Mouse (Mus musculus): ENCODE measurements around the gene Il5. TPM values are rescaled to one million over a fixed set of nuclear protein-coding genes. Genes with fewer than 3 reads are reported as not detected.

The Il5 gene
- not detected in 2 replicates for polyA plus RNA-seq (2015; fragmentation: Nextera tagmentation; extraction: Ambion mirVana)

- no peaks in the 10 kb centered on the region for H3K36me3 ChIP-seq (ENCODE audit: control insufficient read depth, insufficient read depth, low read length)
- no peak within 1 kb of the TSS for H3K27ac ChIP-seq (ENCODE audit: low read length)
- H3K4me1 ChIP-seq (replicated peaks; ENCODE audit: control insufficient read depth, insufficient read depth, low read length) = no peaks in the 10 kb centered on the region
- no peak within 1 kb of the TSS for H3K9ac ChIP-seq (ENCODE audit: low read length)
- no peaks in the 10 kb centered on the region for H3K9me3 ChIP-seq (ENCODE audit: control insufficient read depth, low read length)
- no peaks in the 10 kb centered on the region for H3K27me3 ChIP-seq (ENCODE audit: control insufficient read depth, insufficient read depth, low read depth, low read length)
- ATAC-seq (ENCODE audit: low read depth) = no peak
- H3K4me2 ChIP-seq (ENCODE audit: low read depth, low read length) = no peak within 1 kb of the TSS
- WGBS = 75% methylated on average over 6 of the region's 6 CpGs
- H3K4me3 ChIP-seq (ENCODE audit: low read length) = no peak within 1 kb of the TSS
Observed at GRCm38 (mm10) chr11:53720715-53721114, at the start of gene Il5. Il5 (plus strand) TSS chr11:53720794.

GRCm38 (mm10) chr11:53671414-53671813, 49.2 kb upstream of the Il5 start:
- no peak overlapping the region for H3K27ac ChIP-seq (ENCODE audit: low read length)
- H3K27me3 ChIP-seq (ENCODE audit: control insufficient read depth, insufficient read depth, low read depth, low read length) = no peaks in the 10 kb centered on the region
- no peak for ATAC-seq (ENCODE audit: low read depth)
- H3K4me2 ChIP-seq (ENCODE audit: low read depth, low read length) = no peak overlapping the region
- peaks cover 34% of the 10 kb centered on the region for H3K36me3 ChIP-seq (ENCODE audit: control insufficient read depth, insufficient read depth, low read length)
- no peaks in the 10 kb centered on the region for H3K4me1 ChIP-seq (replicated peaks; ENCODE audit: control insufficient read depth, insufficient read depth, low read length)
- WGBS = 91% methylated on average over 4 of the region's 4 CpGs
- H3K4me3 ChIP-seq (ENCODE audit: low read length) = no peak overlapping the region
- H3K9me3 ChIP-seq (ENCODE audit: control insufficient read depth, low read length) = no peaks in the 10 kb centered on the region
- no peak overlapping the region for H3K9ac ChIP-seq (ENCODE audit: low read length)

GRCm38 (mm10) chr11:53680141-53680540, 40.5 kb upstream of the Il5 start:
- no peaks in the 10 kb centered on the region for H3K9me3 ChIP-seq (ENCODE audit: control insufficient read depth, low read length)
- no peak for ATAC-seq (ENCODE audit: low read depth)
- H3K36me3 ChIP-seq (ENCODE audit: control insufficient read depth, insufficient read depth, low read length) = peaks cover 16% of the 10 kb centered on the region
- no peaks in the 10 kb centered on the region; the same call in 1 of the 2 replicates for H3K4me1 ChIP-seq (replicated peaks; ENCODE audit: control insufficient read depth, insufficient read depth, low read length)
- no peaks in the 10 kb centered on the region for H3K27me3 ChIP-seq (ENCODE audit: control insufficient read depth, insufficient read depth, low read depth, low read length)
- no peak overlapping the region for H3K27ac ChIP-seq (ENCODE audit: low read length)
- H3K4me2 ChIP-seq (ENCODE audit: low read depth, low read length) = no peak overlapping the region
- no peak overlapping the region for H3K4me3 ChIP-seq (ENCODE audit: low read length)
- H3K9ac ChIP-seq (ENCODE audit: low read length) = no peak overlapping the region
- WGBS = 62% methylated on average over 4 of the region's 4 CpGs

GRCm38 (mm10) chr11:53681686-53682085, 38.9 kb upstream of the Il5 start:
- no peak for ATAC-seq (ENCODE audit: low read depth)
- H3K9ac ChIP-seq (ENCODE audit: low read length) = no peak overlapping the region
- no peak overlapping the region for H3K4me2 ChIP-seq (ENCODE audit: low read depth, low read length)
- H3K4me1 ChIP-seq (replicated peaks; ENCODE audit: control insufficient read depth, insufficient read depth, low read length) = no peaks in the 10 kb centered on the region; the same call in 1 of the 2 replicates
- H3K27ac ChIP-seq (ENCODE audit: low read length) = no peak overlapping the region
- no peak overlapping the region for H3K4me3 ChIP-seq (ENCODE audit: low read length)
- H3K27me3 ChIP-seq (ENCODE audit: control insufficient read depth, insufficient read depth, low read depth, low read length) = no peaks in the 10 kb centered on the region
- 90% methylated on average over 2 of the region's 2 CpGs for WGBS
- peaks cover 14% of the 10 kb centered on the region for H3K36me3 ChIP-seq (ENCODE audit: control insufficient read depth, insufficient read depth, low read length)
- H3K9me3 ChIP-seq (ENCODE audit: control insufficient read depth, low read length) = no peaks in the 10 kb centered on the region

GRCm38 (mm10) chr11:53682170-53682569, 38.4 kb upstream of the Il5 start:
- Histone ChIP-seq H3K27ac (ENCODE audit: low read length) (peak overlapping the region; percentile 65; the same call in 1 of the 2 replicates), H3K4me2 (ENCODE audit: low read depth, low read length) (no peak overlapping the region), H3K9ac (ENCODE audit: low read length) (no peak overlapping the region), H3K9me3 (ENCODE audit: control insufficient read depth, low read length) (no peaks in the 10 kb centered on the region), H3K36me3 (ENCODE audit: control insufficient read depth, insufficient read depth, low read length) (peaks cover 14% of the 10 kb centered on the region), H3K4me1 (replicated peaks; ENCODE audit: control insufficient read depth, insufficient read depth, low read length) (no peaks in the 10 kb centered on the region; the same call in 1 of the 2 replicates), H3K4me3 (ENCODE audit: low read length) (no peak overlapping the region), H3K27me3 (ENCODE audit: control insufficient read depth, insufficient read depth, low read depth, low read length) (no peaks in the 10 kb centered on the region)
- 48% methylated on average over 2 of the region's 2 CpGs for WGBS
- peak; percentile 79 for ATAC-seq (ENCODE audit: low read depth)

GRCm38 (mm10) chr11:53682994-53683530, 37.5 kb upstream of the Il5 start:
- no peak overlapping the region for H3K4me2 ChIP-seq (ENCODE audit: low read depth, low read length)
- 56% methylated on average over 9 of the region's 9 CpGs for WGBS
- peaks cover 14% of the 10 kb centered on the region for H3K36me3 ChIP-seq (ENCODE audit: control insufficient read depth, insufficient read depth, low read length)
- H3K4me3 ChIP-seq (ENCODE audit: low read length) = no peak overlapping the region
- H3K27me3 ChIP-seq (ENCODE audit: control insufficient read depth, insufficient read depth, low read depth, low read length) = no peaks in the 10 kb centered on the region
- peak overlapping the region; percentile 65 for H3K27ac ChIP-seq (ENCODE audit: low read length)
- no peaks in the 10 kb centered on the region; the same call in 1 of the 2 replicates for H3K4me1 ChIP-seq (replicated peaks; ENCODE audit: control insufficient read depth, insufficient read depth, low read length)
- no peaks in the 10 kb centered on the region for H3K9me3 ChIP-seq (ENCODE audit: control insufficient read depth, low read length)
- H3K9ac ChIP-seq (ENCODE audit: low read length) = no peak overlapping the region
- peak; percentile 88 for ATAC-seq (ENCODE audit: low read depth)

- H3K27me3 ChIP-seq (ENCODE audit: control insufficient read depth, insufficient read depth, low read depth, low read length) = no peaks in the 10 kb centered on the region
- peaks cover 4% of the 10 kb centered on the region; the same call in 1 of the 2 replicates for H3K36me3 ChIP-seq (ENCODE audit: control insufficient read depth, insufficient read depth, low read length)
- H3K4me3 ChIP-seq (ENCODE audit: low read length) = no peak overlapping the region
- no peak overlapping the region for H3K9ac ChIP-seq (ENCODE audit: low read length)
- H3K27ac ChIP-seq (ENCODE audit: low read length) = no peak overlapping the region
- 46% methylated on average over 10 of the region's 10 CpGs for WGBS
- no peaks in the 10 kb centered on the region for H3K9me3 ChIP-seq (ENCODE audit: control insufficient read depth, low read length)
- no peak overlapping the region for H3K4me2 ChIP-seq (ENCODE audit: low read depth, low read length)
- H3K4me1 ChIP-seq (replicated peaks; ENCODE audit: control insufficient read depth, insufficient read depth, low read length) = no peaks in the 10 kb centered on the region
- peak; percentile 99 for ATAC-seq (ENCODE audit: low read depth)
Observed at GRCm38 (mm10) chr11:53691979-53692378, 28.6 kb upstream of the Il5 start.

GRCm38 (mm10) chr11:53698521-53698920, 22.1 kb upstream of the Il5 start:
- H3K9me3 ChIP-seq (ENCODE audit: control insufficient read depth, low read length) = no peaks in the 10 kb centered on the region
- no peak overlapping the region for H3K4me3 ChIP-seq (ENCODE audit: low read length)
- no peak overlapping the region for H3K27ac ChIP-seq (ENCODE audit: low read length)
- H3K36me3 ChIP-seq (ENCODE audit: control insufficient read depth, insufficient read depth, low read length) = peaks cover 14% of the 10 kb centered on the region; the same call in 1 of the 2 replicates
- H3K9ac ChIP-seq (ENCODE audit: low read length) = no peak overlapping the region
- no peak for ATAC-seq (ENCODE audit: low read depth)
- H3K27me3 ChIP-seq (ENCODE audit: control insufficient read depth, insufficient read depth, low read depth, low read length) = no peaks in the 10 kb centered on the region
- 75% methylated on average over 2 of the region's 2 CpGs for WGBS
- no peak overlapping the region for H3K4me2 ChIP-seq (ENCODE audit: low read depth, low read length)
- H3K4me1 ChIP-seq (replicated peaks; ENCODE audit: control insufficient read depth, insufficient read depth, low read length) = no peaks in the 10 kb centered on the region

- 89% methylated on average over 4 of the region's 4 CpGs for WGBS
- Histone ChIP-seq H3K4me2 (ENCODE audit: low read depth, low read length) (no peak overlapping the region), H3K4me3 (ENCODE audit: low read length) (no peak overlapping the region), H3K27ac (ENCODE audit: low read length) (no peak overlapping the region), H3K9ac (ENCODE audit: low read length) (no peak overlapping the region), H3K27me3 (ENCODE audit: control insufficient read depth, insufficient read depth, low read depth, low read length) (no peaks in the 10 kb centered on the region), H3K9me3 (ENCODE audit: control insufficient read depth, low read length) (no peaks in the 10 kb centered on the region), H3K36me3 (ENCODE audit: control insufficient read depth, insufficient read depth, low read length) (peaks cover 14% of the 10 kb centered on the region; the same call in 1 of the 2 replicates), H3K4me1 (replicated peaks; ENCODE audit: control insufficient read depth, insufficient read depth, low read length) (no peaks in the 10 kb centered on the region)
- ATAC-seq (ENCODE audit: low read depth) = no peak
Observed at GRCm38 (mm10) chr11:53699351-53699750, 21.2 kb upstream of the Il5 start.
